Mouse (Mus musculus) thymus, adult 18-20 months (tissue): Measurements from ENCODE around the gene Slc4a2.

Experiments
- DNase-seq, 2 experiments: peaks; one replicate each; pipeline ENCODE4 v3.0.0; 2022; ENCODE audit warnings: mixed read lengths in 2 of 2

The Slc4a2 gene

DNA sequence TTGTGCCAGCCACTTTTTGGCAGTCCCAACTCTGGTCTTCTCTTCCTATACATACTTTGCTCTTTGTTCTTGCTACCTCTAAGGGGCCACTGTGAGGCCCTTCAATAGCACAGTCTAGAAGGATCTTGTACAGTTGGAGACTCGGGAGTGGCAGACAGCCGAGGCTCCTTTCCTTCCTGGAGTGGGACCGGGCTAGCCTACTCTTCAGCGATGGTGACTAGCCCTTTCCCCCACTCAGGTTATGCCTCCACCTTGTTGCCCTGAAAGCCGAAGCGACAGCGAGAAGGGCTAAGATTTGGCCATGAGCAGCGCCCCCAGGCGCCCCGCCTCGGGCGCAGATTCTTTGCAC is 3.6 kb downstream of the Slc4a2 start:
- DNase-seq: no peak

DNA sequence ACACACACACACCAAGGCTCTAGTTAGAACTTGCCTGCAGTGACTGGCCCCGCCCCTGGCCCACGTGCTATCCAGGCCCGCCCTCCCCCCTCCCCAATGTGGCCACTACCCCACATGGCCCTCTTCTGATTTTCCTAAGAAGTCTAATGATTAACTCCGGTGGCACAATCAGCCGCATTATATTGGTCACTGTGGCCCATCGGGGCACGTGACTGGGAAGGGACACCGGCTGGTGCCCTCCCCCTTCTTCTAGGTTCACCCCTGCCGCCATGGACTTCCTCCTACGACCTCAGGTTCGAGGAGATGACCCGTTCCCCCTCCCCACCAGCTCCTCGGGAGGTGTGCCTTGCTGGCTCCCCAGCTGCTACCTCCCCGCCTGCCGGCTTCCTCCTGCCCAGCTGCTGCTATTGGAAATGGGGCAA is 4.4 kb downstream of the Slc4a2 start:
- no peak for DNase-seq

DNA sequence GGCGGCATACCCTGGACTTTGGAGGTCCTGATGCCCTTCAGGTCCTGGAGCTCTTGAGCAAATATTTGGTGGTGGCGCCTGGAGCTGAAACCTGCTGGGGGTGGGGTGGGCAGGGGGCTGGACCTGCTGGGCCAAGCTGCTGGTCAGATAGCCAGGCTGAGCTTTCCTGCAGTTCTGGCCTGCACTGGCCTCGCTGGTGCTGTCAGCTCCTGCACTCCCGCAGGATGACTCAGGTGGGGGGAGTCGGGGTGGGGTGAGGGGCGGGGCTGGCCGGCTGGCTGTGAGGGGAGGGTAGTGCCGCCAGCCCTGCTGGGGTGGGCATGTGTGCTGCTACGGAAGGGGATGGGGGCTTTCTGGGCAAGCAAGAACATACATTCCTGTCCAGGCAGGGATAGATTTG is 5.0 kb downstream of the Slc4a2 start:
- no peak for DNase-seq

DNA sequence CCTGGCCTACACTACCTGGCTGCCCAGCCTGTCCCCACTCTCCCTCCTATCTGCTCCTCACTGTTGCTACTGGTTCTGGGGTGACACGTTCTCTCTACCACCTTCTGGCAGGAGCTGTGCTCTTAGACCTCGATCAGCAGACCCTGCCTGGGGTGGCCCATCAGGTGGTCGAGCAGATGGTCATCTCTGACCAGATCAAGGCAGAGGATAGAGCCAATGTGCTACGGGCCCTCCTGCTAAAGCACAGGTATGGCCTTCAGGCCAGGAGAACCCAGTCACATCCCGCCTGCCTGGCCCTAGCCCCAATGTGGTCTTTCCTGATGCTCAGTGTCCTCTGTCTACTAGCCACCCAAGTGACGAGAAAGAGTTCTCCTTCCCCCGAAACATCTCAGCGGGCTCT is 10.4 kb downstream of the Slc4a2 start:
- DNase-seq: no peak

DNA sequence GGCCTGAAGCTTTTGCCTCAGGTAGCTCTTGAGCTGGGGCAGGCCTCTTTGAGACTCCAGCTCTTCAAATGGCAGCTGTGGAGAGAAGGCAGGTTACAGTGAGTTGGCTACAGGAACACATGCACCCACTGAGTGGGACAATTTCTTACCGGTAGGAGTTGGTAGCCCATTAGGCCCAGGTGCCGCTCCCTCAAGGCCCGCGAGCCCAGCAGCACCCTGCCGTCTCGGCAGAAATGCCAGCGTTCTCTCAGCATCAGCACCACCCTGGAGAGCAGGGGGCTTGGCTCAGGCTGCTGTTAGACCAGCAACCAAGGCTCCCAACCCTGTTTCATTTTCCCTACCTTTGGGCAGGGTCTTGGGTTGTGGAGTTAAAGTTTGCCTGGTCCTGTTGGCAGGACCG is 17.6 kb downstream of the Slc4a2 start:
- DNase-seq: no peak

DNA sequence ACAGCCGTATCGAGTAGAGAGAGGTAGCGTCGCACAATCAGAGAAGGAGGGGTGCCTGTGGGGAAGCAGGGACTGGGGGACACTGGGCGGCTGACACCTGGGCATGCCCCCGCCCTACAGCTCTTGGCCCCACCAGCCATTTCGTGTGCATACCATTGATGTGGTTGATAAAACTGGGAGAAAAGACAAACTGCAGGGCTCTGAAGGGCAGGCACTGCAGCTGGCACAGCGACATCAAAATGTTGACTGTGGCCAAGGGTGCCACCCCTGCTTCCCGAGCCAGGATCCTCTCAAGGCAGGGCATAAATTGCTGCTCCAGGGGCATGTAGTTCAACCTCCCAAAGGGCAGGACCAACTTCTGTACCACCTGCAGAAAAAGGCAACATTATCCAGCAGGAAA is 18.4 kb downstream of the Slc4a2 start:
- DNase-seq: peak in 1 of 2 experiments; percentile 29

DNA sequence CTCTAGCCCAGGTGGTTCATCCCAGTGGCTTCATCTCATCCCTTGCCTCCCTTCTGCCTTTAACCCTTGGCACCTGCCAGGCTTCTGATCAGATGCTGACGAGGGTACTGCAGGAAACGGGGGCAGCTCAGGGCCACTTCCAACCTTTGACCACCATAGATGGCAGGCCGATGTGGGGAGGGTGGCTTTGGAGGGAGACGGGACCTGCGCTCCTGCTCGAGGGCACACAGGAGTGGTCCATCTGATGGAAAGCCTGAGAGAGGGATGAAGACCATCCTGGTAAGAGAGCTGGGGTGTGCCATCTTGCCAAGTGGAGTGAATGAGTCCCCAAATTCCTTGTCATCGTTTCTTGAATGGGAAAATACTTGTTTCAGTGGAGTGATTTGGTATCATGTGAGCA is 19.6 kb downstream of the Slc4a2 start:
- DNase-seq: no peak

DNA sequence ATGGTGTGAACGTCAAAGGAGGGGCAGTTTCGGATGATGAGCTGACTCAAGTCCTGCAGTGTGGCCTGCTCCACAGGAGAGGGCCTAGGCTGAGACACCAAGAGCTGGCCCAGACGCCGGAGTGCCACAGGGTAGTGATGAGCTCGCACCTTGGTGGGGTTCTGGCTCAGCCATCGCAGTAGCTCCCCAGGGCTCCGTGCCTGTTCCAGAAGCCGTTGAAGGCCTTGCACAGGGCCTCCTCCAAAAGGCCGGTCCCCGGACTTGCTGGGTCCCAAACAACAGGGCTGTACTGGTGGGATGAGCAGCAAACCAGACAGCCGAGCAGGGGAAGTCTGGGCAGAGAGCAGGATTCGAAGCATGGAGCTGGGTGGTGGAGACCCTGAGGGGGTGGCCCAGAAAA is 20.3 kb downstream of the Slc4a2 start:
- DNase-seq: peak in 1 of 2 experiments; percentile 23

DNA sequence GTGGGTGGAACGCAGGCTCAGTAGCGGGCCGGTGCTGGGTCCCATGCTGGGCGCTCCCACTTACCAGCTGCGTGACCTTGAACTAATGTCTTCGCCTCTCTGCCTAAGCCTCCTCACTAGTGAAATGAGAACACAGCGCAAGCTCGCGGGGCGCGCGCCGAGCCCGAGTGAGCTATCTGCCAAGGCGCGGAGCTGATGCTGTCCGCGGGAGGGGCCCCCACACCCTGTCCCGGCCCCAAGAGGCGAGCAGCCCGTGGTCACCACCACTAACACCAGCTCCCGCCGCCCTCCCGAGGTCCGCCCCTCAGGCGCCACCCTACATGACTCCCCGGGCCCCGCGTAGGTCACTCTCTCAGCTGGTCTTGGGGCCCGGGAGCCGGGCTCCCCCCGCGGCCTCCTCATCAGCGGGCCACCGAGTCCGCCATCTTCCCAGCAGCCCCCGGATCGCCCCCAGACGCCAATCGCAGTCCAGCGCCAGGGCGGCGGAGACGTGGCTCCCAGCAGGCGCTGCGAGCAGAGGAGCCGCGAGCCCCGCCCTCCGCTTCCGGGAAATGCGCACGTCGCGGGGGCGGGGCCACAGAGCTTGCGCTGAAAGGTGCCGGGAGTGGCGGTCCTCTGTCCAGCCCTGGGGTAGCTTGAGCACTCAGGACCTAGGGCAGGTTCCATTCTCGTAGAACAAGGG is 21.2 kb downstream of the Slc4a2 start, which contains the start of gene Fastk:
Gene Fastk (minus strand): TSS at position 542 of the 682 bp plus-strand sequence.
- DNase-seq: peak; percentile 87 to 89

DNA sequence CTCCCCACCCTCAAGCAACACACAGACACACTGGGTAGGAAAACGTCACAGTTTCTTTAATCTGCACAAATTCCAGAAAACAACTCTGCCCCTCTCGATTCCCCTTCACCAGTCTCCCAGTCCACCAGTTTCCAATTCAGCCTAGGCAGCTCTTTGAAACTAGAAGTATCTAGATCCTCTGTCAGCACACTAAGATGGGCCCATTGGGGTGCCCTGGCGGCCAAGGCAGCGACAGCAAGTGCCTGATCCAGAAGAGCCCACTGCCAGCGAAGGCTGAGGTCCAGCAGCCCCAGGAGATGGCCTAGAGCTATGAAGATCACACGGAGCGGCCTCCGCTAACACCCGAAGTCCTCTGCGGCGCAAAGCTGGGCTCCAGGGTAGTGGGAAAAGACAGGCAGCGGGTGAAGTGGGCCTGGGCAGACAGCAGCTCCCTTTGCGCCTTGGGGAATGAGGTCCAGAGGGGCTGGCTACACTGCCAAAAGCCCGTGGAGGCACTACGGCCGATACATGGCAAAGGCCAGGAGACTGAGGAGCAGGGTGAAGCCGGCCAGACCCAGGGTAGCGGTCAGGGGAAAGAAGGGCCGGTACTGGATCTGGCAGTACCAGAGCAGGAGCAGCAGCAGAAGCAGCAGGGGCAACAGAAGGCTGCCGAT is 21.9 kb downstream of the Slc4a2 start:
- DNase-seq: no peak

DNA sequence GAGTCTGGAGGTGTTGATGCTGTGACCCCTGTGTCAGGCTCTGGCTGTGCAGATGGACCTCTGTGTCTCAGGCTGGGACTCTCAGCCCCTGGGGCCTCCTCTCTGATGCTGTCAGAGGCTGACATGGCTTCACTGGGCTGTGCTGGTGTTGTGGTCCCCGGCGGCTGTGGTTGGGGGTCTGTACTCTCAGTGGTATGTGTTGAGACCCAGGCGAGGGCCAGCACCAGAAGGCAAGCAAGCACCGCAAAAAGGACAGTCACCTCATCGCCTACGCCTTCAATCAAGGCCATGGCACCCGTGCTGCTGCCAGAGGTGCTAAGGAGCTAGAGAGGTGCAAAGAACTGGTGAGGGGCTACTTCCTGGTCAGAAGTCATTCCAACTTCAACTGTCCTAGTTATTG is 23.0 kb downstream of the Slc4a2 start:
- no peak for DNase-seq

DNA sequence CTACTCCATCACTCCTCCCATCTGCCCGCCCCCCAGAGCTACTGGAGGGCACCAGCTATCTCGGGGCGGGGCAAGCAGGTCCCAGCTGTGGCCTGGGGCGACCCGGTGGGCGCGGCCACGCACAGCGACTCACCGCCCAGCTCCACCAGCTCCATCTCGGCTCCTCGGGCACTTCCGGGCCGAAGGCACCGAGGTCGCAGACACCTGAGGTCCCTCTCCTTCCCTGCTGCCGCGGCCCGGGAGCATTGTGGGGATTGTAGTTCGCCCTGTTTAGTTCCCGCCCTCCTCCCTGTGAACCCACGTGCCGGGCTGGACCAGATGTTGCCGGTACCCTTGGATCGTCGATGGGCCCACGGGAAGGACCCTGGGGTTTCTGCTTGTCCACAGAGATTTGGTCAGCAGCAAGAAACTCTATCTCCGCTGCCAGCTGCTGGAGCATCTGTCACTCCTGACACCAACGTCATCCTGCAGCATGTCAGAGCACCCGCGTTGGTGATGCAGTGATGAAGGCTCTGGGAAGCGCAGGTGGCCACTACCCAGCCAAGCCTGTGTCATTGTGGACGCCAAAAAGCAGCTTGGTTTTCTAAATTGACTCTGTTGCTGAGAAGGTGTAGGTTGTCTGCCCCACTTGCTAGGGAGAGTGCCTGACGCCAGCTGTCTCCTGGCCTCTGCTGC is 24.1 kb downstream of the Slc4a2 start, which contains the start of gene Tmub1:
Gene Tmub1 (minus strand): TSS at position 231 of the 675 bp plus-strand sequence.
- peak; percentile 82 to 89 for DNase-seq

DNA sequence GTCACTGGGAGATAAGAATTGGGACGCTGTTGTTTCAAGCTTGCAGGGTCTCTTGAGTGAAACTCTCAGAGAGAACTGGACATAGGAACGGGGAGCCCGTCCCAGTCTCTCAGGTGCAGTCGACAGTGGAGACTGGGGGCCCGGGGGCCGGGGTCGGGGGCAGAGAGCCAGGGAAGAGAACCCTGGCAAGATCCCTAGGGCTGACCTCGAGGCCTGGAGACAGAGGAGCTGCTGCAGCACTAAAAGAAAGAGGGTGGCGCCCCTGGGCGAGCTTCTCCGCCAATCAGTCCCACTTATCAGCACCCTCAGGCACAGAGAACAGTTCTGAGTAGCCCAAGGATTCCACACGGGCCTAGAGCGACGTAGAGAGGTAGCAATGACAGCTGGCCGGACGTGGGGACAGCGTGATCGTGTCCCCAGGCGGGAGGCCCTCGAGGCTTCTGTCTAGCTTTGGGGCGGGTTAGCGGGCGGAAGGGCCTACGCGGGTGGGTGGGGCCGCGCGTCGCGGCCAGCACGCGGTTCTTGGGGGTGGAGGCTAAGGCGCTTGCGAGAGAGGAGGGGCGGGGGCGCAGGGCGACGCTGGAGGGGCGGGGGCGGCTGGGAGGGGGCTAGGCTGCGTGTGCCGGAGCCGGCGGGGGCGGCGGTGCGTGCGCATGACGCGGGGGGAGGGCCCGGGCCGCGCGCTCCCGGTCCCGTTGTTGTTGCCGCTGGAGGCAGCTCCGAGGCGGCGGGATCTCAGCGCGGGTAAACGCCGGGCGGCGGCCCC is 27.8 kb downstream of the Slc4a2 start:
- peak; percentile 73 to 76 for DNase-seq

DNA sequence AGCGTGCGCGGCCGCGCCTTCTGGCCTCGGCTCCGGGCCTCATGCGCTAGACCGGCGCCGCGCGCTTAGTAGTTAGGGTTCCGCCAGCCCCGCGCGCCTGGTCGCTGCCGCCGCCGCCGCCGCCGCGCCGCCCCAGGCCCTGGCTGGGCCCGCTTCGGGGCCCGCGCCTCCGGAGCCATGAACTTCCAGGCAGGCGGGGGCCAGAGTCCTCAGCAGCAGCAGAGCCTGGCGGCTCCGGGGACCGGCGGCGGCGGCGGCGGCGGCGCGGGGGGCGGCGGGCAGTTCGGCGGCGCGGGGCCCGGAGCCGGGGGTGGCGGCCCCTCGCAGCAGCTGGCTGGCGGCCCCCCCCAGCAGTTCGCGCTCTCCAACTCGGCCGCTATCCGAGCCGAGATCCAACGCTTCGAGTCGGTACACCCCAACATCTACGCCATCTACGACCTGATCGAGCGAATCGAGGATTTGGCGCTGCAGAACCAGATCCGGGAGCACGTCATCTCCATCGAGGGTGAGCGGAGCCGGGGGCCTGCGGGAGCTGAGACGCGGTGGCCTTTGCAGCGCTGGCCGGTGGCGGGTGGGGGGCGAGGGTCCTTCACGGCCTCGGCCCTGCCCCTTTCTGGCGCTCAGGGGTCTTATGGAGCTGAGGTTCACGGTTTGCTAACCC is 28.5 kb downstream of the Slc4a2 start, which contains the start of gene Agap3:
Gene Agap3 (plus strand): TSS at position 148 of the 661 bp plus-strand sequence.
- DNase-seq: peak; percentile 44 to 54

DNA sequence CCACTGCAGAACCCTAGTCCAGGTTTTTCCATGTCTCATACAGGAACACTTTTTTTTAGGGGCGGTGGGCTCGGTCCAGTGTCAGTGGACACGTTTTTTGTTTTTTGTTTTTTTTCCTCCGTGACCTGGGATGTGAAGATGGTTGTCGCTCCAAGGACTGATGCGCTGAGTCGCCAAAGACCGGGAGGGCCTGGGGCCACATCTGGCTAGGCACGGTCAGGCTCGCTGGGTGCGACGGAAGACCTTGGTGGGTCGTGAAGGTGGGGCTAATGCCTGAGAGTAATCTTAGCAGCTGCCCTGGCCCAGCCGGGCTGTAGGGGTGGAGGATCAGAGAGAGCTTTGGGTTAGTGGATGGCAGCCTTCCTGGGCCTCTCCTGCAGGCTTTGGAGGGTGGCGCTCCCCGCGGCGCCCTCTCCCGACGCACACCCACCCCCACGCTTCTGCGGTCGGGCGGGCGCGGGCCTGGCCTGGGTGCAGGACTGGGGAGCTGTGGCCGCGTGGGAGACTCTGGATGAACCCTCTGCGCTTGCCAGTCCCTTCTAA is 29.1 kb downstream of the Slc4a2 start:
- DNase-seq: peak; percentile 30 to 36

DNA sequence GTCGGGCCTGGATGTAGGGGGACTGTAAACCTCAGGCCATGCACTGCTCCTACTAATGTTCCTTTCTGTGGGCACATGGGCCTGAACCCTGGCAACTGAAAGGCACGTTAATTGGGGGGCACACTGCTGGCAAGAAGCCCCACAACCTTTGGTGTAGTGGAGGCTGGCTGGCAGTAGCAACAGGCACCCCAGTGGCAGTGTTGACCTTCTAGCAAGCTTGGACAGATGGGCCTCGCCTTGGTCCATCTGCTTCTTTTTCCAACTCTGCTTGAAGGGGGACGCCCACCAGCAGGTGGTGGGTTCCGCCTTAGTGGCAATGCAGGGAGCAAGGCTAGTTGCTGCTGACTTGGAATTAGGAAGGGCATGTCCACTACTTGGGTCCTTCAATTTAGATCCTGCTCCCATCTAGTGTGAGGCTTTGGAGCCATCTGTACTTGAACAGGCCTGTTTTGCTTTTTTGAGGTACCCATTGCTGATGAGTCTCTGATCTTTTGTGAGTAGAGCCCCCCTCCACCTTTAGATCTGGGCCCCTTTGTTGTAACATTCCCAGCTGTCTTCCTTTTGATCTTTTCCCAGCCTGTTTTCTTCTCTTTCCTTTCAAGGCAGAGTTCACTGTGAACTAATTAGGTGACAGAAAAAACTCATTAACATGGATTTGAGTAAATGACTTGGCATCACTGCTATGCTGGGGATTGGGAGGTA is 29.8 kb downstream of the Slc4a2 start:
- no peak for DNase-seq

DNA sequence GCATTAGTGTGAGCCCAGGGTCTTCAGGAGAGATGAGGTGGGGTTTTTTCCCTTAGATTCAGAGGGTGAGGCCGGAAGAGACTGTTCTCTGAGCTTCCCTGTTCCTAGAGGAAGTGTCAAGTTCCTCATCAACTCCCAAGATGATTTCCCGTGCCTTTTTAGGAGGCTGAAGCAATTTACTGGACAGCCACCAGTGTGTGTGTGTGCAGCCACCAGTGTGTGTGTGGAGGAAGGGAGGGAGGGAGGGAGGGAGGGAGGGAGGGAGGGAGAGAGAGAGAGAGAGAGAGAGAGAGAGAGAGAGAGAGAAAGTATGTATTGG is 30.3 kb downstream of the Slc4a2 start:
- DNase-seq: no peak

DNA sequence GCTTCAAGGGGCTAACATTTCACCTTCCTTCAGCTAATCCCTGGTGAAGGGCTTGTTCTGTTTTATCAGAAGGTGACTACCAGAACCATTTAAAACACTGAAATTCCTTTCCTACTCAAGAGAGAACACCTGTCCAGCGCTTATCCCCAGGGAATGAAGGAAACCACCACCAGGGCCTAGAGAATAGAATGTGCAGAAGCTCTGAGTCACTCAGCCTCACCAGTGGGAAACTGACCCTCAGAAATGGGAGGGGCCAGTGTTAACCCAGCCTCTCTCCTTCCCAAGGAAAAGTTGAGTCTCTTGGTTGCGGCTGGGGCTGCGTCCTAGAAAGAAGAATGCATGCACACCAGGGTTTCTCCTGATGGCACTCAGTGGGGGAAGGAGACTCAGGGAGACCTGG is 31.4 kb downstream of the Slc4a2 start:
- no peak for DNase-seq

DNA sequence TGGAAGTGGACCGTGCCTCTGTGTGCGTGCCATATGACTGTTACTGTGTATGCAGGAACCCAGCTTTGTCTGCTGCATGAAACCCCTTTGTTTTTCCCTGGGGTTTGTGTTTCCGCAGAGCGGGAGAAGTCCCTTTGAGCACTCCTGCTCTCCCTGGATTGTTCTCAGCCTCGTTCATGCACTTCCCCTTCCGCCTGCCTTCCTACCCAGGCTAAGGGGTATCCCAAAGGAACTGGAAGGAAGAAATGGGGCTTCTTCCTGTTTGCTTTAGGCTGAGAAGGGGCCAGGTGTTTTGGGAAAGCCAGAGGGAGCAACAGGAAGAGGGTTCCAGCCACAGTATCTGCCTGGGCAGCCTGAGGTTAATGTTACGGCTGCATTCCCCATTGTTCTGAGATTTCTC is 32.0 kb downstream of the Slc4a2 start:
- no peak for DNase-seq

DNA sequence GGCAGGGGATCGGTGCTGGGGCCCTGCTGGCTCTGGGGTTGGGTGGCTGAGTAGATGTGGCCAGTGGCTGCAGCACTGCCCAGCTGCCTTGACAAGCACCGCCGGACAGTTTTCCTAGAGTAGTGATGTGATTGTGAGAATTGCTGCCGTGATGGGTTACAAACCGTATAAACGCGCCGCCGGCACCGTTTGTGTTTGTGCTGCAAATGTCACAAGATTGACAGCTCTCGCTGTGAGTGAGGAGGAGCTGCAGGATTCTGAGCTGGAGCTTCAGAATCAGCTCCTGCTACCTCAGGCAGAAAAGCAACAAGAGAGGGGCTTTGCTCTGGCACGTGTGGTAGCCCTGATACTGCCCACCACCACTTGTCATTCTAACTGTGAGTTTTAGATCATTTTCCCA is 43.1 kb downstream of the Slc4a2 start:
- no peak for DNase-seq

DNA sequence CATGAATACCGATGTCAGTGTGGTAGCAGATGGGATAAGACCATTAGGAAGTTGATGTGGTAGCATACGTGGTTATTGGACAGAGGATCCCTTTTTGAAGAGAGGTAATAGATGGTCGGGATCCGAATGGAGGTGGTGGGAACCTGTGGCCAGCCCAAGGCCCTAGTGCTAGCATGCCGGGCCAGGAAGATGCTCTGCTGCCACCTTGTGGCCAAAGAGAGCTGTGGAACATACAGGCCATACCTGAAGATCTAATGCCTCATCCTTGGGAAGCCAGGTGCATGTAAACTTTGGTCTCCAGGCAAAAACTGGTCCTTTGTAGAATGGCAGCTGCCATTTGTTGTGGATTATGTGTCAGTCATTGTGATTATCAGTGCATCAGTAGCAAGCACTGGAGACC is 47.0 kb downstream of the Slc4a2 start:
- peak; percentile 39 to 42 for DNase-seq
